Mouse (Mus musculus) CH12.LX (cell line): ENCODE measurements around the gene Chst11. TPM values are rescaled to one million over a fixed set of nuclear protein-coding genes. Genes with fewer than 3 reads are reported as not detected.

Experiments used
- DNase-seq: peaks from one replicate; pipeline ENCODE4 v3.0.0-alpha.2; 2013; ENCODE audit errors: extremely low read depth
- H3K27ac ChIP-seq: 2 replicates; pipeline ENCODE4 v1.5.1; 2012; ENCODE audit warnings: low read depth, mild to moderate bottlenecking, control low read depth, moderate library complexity; ENCODE audit not compliant: insufficient read depth
- H3K27me3 ChIP-seq: replicated peaks from 2 replicates; pipeline ENCODE3; 2012; ENCODE audit warnings: inconsistent platforms
- H3K36me3 ChIP-seq, 2 experiments: replicated peaks in 1 of 2; 2 replicates each; pipeline versions ENCODE3 to v1.6.1; 2012; ENCODE audit warnings: inconsistent platforms in 1 of 2, low read length in 1 of 2, mild to moderate bottlenecking in 1 of 2, mixed read lengths in 1 of 2, moderate library complexity in 1 of 2; ENCODE audit not compliant: control insufficient read depth in 1 of 2, insufficient read depth in 1 of 2
- H3K4me1 ChIP-seq, 2 experiments: 2 replicates each; pipeline ENCODE4 v1.6.1; 2012; ENCODE audit warnings: inconsistent platforms in 1 of 2, moderate library complexity in 1 of 2; ENCODE audit not compliant: insufficient read depth in 2 of 2, control insufficient read depth in 1 of 2
- H3K4me2 ChIP-seq: 2 replicates; pipeline ENCODE4 v1.6.1; 2012; ENCODE audit warnings: low read depth, mild to moderate bottlenecking, control low read depth; ENCODE audit not compliant: poor library complexity, insufficient read depth, severe bottlenecking
- H3K4me3 ChIP-seq, 3 experiments: fragments of 150-350 bp in 1 of 3; sonication (generic) in 1 of 3; replicated peaks in 1 of 3; 2 replicates each; pipeline versions ENCODE3 to v1.5.1; 2011 to 2012; ENCODE audit warnings: low read depth in 2 of 3, low read length in 2 of 3, mild to moderate bottlenecking in 2 of 3, moderate library complexity in 2 of 3, control low read depth in 1 of 3, improper control_type of control experiment in 1 of 3, inconsistent platforms in 1 of 3, mixed read lengths in 1 of 3; ENCODE audit not compliant: poor library complexity in 1 of 3
- H3K79me2 ChIP-seq: replicated peaks from 2 replicates; pipeline ENCODE4 v1.6.1; 2012; ENCODE audit warnings: mild to moderate bottlenecking, moderate library complexity; ENCODE audit not compliant: control insufficient read depth, poor library complexity, insufficient read depth, severe bottlenecking; ENCODE audit errors: extremely low read depth
- H3K9ac ChIP-seq: 2 replicates; pipeline ENCODE4 v1.6.1; 2012; ENCODE audit warnings: low read depth, mild to moderate bottlenecking, control low read depth, moderate library complexity; ENCODE audit not compliant: insufficient read depth
- H3K9me3 ChIP-seq: replicated peaks from 2 replicates; pipeline ENCODE3; 2012; ENCODE audit warnings: low read length, inconsistent platforms, mixed read lengths
- BHLHE40 ChIP-seq: IDR thresholded peaks from 2 replicates; pipeline ENCODE4 v1.6.1; 2011; ENCODE audit warnings: mild to moderate bottlenecking, low read depth, low read length, improper control_type of control experiment
- CHD2 ChIP-seq: IDR thresholded peaks from 2 replicates; pipeline ENCODE4 v1.6.1; 2011; ENCODE audit warnings: low read length, improper control_type of control experiment
- E2F4 ChIP-seq: IDR thresholded peaks from 2 replicates; pipeline ENCODE4 v1.6.1; 2011; ENCODE audit warnings: low read depth, low read length, improper control_type of control experiment; ENCODE audit not compliant: insufficient replicate concordance
- ELF1 ChIP-seq: IDR thresholded peaks from 2 replicates; pipeline ENCODE4 v1.6.1; 2014; ENCODE audit warnings: low read depth, mild to moderate bottlenecking, inconsistent platforms, low read length, improper control_type of control experiment
- EP300 ChIP-seq: IDR thresholded peaks from 2 replicates; pipeline ENCODE4 v1.6.1; 2011; ENCODE audit warnings: low read length, improper control_type of control experiment
- ETS1 ChIP-seq: conservative IDR thresholded peaks from 2 replicates; pipeline ENCODE4 v1.6.1; 2012; ENCODE audit warnings: low read depth, mild to moderate bottlenecking, inconsistent platforms, low read length, improper control_type of control experiment, moderate library complexity
- GABPA ChIP-seq: IDR thresholded peaks from 2 replicates; pipeline ENCODE4 v1.6.1; 2012; ENCODE audit warnings: low read depth, low read length, improper control_type of control experiment, inconsistent platforms; ENCODE audit not compliant: insufficient replicate concordance
- HCFC1 ChIP-seq: IDR thresholded peaks from 2 replicates; pipeline ENCODE4 v1.6.1; 2012; ENCODE audit warnings: low read depth, mild to moderate bottlenecking, inconsistent platforms, low read length, improper control_type of control experiment
- IRF4 ChIP-seq: IDR thresholded peaks from 2 replicates; pipeline ENCODE4 v1.6.1; 2014; ENCODE audit warnings: low read depth, mild to moderate bottlenecking, inconsistent platforms, low read length, improper control_type of control experiment
- JUN ChIP-seq: IDR thresholded peaks from 2 replicates; pipeline ENCODE4 v1.6.1; 2011; ENCODE audit warnings: low read depth, mild to moderate bottlenecking, low read length, improper control_type of control experiment, moderate library complexity; ENCODE audit not compliant: insufficient read depth
- KAT2A ChIP-seq: IDR thresholded peaks from 2 replicates; pipeline ENCODE4 v1.6.1; 2012; ENCODE audit warnings: low read length, improper control_type of control experiment, inconsistent platforms; ENCODE audit not compliant: insufficient replicate concordance
- MAX ChIP-seq: IDR thresholded peaks from 2 replicates; pipeline ENCODE4 v1.6.1; 2011; ENCODE audit warnings: low read length, improper control_type of control experiment
- MAZ ChIP-seq: IDR thresholded peaks from 2 replicates; pipeline ENCODE4 v1.6.1; 2012; ENCODE audit warnings: low read depth, mild to moderate bottlenecking, inconsistent platforms, low read length, improper control_type of control experiment, moderate library complexity
- MEF2A ChIP-seq: IDR thresholded peaks from 2 replicates; pipeline ENCODE4 v1.6.1; 2014; ENCODE audit warnings: low read depth, mild to moderate bottlenecking, inconsistent platforms, low read length, improper control_type of control experiment, borderline replicate concordance
- MXI1 ChIP-seq: IDR thresholded peaks from 2 replicates; pipeline ENCODE4 v1.6.1; 2011; ENCODE audit warnings: mild to moderate bottlenecking, low read depth, low read length, improper control_type of control experiment
- MYC ChIP-seq: IDR thresholded peaks from 2 replicates; pipeline ENCODE4 v1.6.1; 2011; ENCODE audit warnings: low read depth, mild to moderate bottlenecking, improper control_type of control experiment, low read length
- NRF1 ChIP-seq: IDR thresholded peaks from 2 replicates; pipeline ENCODE4 v1.6.1; 2014; ENCODE audit warnings: low read depth, mild to moderate bottlenecking, inconsistent platforms, low read length, improper control_type of control experiment, moderate library complexity
- POLR2AphosphoS2 ChIP-seq: IDR thresholded peaks from 2 replicates; pipeline ENCODE4 v1.6.1; 2011; ENCODE audit warnings: low read depth, low read length, improper control_type of control experiment
- RAD21 ChIP-seq: IDR thresholded peaks from 2 replicates; pipeline ENCODE4 v1.6.1; 2011; ENCODE audit warnings: low read depth, mild to moderate bottlenecking, low read length, improper control_type of control experiment, moderate library complexity
- SMC3 ChIP-seq: IDR thresholded peaks from 2 replicates; pipeline ENCODE4 v1.6.1; 2011; ENCODE audit warnings: low read depth, low read length, improper control_type of control experiment
- TBP ChIP-seq: conservative IDR thresholded peaks from 2 replicates; pipeline ENCODE4 v1.6.1; 2011; ENCODE audit warnings: low read depth, low read length, improper control_type of control experiment
- TCF12 ChIP-seq: IDR thresholded peaks from 2 replicates; pipeline ENCODE4 v1.6.1; 2014; ENCODE audit warnings: low read depth, mild to moderate bottlenecking, inconsistent platforms, low read length, improper control_type of control experiment
- UBTF ChIP-seq: IDR thresholded peaks from 2 replicates; pipeline ENCODE4 v1.6.1; 2012; ENCODE audit warnings: low read depth, mild to moderate bottlenecking, inconsistent platforms, low read length, improper control_type of control experiment, moderate library complexity
- ZC3H11A ChIP-seq: IDR thresholded peaks from 2 replicates; pipeline ENCODE4 v1.6.1; 2012; ENCODE audit warnings: low read depth, mild to moderate bottlenecking, inconsistent platforms, low read length, improper control_type of control experiment
- ZKSCAN1 ChIP-seq: IDR thresholded peaks from 2 replicates; pipeline ENCODE4 v1.6.1; 2012; ENCODE audit warnings: low read depth, inconsistent platforms, low read length, improper control_type of control experiment, borderline replicate concordance
- dilution Hi-C: fragments of 300-500 bp; cut with MboI; formaldehyde crosslinking; loops from 2 replicates; pipeline ENCODE4 v1.14.3; 2020; ENCODE audit warnings: low sequenced_read_pairs; ENCODE audit not compliant: extremely low pct_unique_long_range_greater_than_20kb, extremely low pct_ligation_motif_present
- in situ Hi-C: fragments of 300-500 bp; cut with MboI; formaldehyde crosslinking; loops from 3 replicates; pipeline ENCODE4 v1.14.3; 2019; ENCODE audit warnings: low sequenced_read_pairs, low pct_ligation_motif_present, low pct_unique_long_range_greater_than_20kb, mixed read lengths
- polyA plus RNA-seq: library from polyadenylated mRNA; unstranded; fragments of >175 nt; gene quantifications from 2 replicates; pipeline ENCODE4 v1.2.1, GENCODE M21; 2012; ENCODE audit warnings: low read depth; ENCODE audit not compliant: insufficient read length
- total RNA-seq, 2 experiments: library from RNA; depleted of rRNA; stranded (reverse); fragments of 300-350 nt in 1 of 2; fragments of >200 nt in 1 of 2; gene quantifications; 2 replicates each; pipeline ENCODE4 v1.2.3; 2012 to 2014

Gene Chst11
- total and polyA plus RNA-seq, 3 experiments, result 3.6 to 5.3 (median 4.5) TPM

DNA sequence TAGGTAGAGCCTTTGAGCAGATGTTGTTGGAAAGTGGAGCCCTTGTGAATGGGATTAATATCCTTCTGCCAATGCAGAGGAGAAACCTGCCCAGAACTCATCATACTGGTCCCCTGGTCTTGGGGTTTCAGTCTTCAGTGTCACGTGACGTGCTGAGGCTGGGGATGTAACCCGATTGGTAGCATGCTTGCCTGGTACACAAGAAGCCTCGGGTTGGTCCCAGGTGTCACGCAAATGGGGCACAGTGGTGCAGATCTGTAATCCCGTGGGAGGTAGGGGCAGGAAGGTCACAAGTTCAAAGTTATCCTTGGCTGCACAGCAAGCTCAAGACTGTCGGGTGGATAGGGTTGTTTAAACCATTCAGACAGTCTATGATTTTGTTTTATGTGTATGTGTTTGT, 20.8 kb upstream of the Chst11 start (continued):
- no peak for TF ChIP-seq JUN

DNA sequence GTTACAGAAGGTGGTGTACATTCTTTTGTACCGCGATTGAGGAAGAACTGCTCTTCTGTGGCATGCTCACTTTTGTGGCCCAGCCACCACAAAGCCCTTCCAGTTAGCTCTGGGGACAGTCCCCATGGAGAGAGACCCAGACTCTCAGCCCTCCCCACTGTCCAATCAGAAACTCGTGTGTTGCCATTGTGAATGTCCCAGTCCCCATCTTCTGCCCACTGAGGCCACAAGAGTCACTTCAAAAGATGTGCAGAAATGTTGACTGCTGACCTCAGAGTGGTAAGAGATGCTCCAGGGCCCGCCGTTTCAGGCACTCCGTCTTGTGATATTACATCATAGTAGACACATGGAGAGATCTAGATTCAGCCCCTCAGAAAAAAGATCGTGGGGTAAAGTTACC, 18.6 kb upstream of the Chst11 start:
- H3K79me2 ChIP-seq, result no peaks in the 10 kb centered on the region
- H3K9ac ChIP-seq, result no peak overlapping the region
- peak overlapping the region; percentile 19; the same call in 1 of the 2 replicates for H3K4me2 ChIP-seq
- dilution Hi-C loops, result no loop called here
- H3K4me1 ChIP-seq, result peaks cover 18 to 55% of the 10 kb centered on the region in 2 experiments
- no peak overlapping the region for H3K27ac ChIP-seq
- no peaks in the 10 kb centered on the region for H3K36me3 ChIP-seq
- no peaks in the 10 kb centered on the region for H3K9me3 ChIP-seq
- peak; percentile 84 for DNase-seq
- H3K4me3 ChIP-seq, result no peak overlapping the region
- no peaks in the 10 kb centered on the region for H3K27me3 ChIP-seq
- TF ChIP-seq ZC3H11A, result no peak
- TF ChIP-seq MEF2A, result peak; percentile 22; the same call in 1 of the 2 replicates
- TF ChIP-seq IRF4, result peak; percentile 69
- no peak for TF ChIP-seq GABPA
- TF ChIP-seq ETS1, result peak; percentile 65
- TF ChIP-seq POLR2AphosphoS2, result no peak
- TF ChIP-seq UBTF, result no peak
- no peak; the same call in none of the 2 replicates for TF ChIP-seq RAD21
- TF ChIP-seq BHLHE40, result peak; percentile 81
- TF ChIP-seq CHD2, result no peak
- no peak for TF ChIP-seq NRF1
- TF ChIP-seq MAZ, result 0 out of 2 replicates have a peak, but pooled peaks have one; percentile 15
- peak; percentile 54; the same call in 1 of the 2 replicates for TF ChIP-seq MYC
- TF ChIP-seq KAT2A, result no peak
- no peak for TF ChIP-seq HCFC1
- TF ChIP-seq E2F4, result no peak
- no peak for TF ChIP-seq JUN
- no peak for TF ChIP-seq TBP
- TF ChIP-seq ELF1, result peak; percentile 22; the same call in 1 of the 2 replicates
- no peak for TF ChIP-seq MXI1
- peak; percentile 1; the same call in 1 of the 2 replicates for TF ChIP-seq SMC3
- TF ChIP-seq EP300, result 0 out of 2 replicates have a peak, but pooled peaks have one; percentile 25
- peak; percentile 50; the same call in 1 of the 2 replicates for TF ChIP-seq MAX
- no peak for TF ChIP-seq ZKSCAN1
- 0 out of 2 replicates have a peak, but pooled peaks have one; percentile 44 for TF ChIP-seq TCF12
- TF ChIP-seq, all 38 proteins: peak for 11
- in situ Hi-C loops, result no loop called here
